Mouse (Mus musculus): ENCODE measurements around the gene Nr6a1. TPM values are rescaled to one million over a fixed set of nuclear protein-coding genes. Genes with fewer than 3 reads are reported as not detected.

The Nr6a1 gene
- polyA plus RNA-seq, 1 experiment, result 1.7 TPM

DNA sequence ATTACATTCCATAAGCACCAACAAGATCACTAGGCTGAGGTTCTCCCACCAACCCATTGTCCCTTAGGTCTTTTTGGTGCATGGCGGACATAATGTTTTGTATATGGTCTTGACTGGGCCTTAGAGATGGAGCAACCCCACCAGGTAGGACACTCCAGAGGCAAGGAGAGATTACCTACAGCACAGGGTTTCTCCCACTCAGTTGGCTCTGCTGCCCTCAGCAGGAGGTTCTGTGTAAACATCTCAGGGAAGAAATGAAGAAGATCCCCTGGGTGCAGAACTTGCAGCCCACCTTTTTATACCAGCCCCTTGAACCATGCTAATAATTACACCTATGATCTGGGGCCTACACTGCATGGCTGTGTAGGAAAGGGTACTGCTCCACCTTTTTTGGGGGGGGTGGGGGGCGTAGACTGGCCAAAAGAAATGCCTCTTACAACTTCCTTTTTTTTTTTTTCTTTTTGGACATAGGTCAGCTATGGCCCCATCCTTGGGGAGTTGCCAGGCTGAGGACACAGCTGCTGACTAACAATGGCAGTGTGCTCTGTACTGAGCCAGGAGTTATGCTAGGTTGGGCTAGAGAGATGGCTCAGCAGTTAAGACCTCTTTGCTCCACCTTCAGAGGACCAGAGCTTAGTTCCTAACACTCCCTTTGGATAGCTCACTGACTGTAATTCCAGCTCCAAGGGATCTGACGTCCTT, 17.1 kb upstream of the Nr6a1 start:
- no peak overlapping the region for H3K27ac ChIP-seq (replicated peaks; ENCODE audit: low read depth, low read length)
- no peak overlapping the region for H3K4me3 ChIP-seq (ENCODE audit: insufficient read depth, low read depth, low read length)
- H3K4me1 ChIP-seq (ENCODE audit: control insufficient read depth, insufficient read depth, insufficient read length, low read length), result peaks cover 17% of the 10 kb centered on the region

DNA sequence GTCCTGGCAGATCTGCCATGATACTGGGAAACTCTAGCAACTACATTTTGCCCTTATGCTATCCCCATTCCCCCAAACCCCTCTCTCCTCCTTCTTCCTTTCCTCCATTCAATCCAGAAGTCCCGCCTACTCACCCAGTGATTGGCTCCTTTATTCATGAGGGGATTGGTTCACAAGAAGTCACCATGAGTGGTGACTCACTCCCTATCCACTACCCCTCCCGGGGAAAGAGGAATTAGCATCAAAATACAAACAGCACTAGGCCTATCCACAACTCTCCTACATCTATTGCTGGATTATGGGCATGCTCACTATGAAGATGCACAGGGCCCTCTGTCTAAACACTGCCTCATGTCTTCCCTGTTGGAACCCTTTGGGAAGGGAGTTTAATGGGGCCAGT, 16.5 kb upstream of the Nr6a1 start:
- H3K4me3 ChIP-seq (ENCODE audit: insufficient read depth, low read depth, low read length), result no peak overlapping the region
- peaks cover 17% of the 10 kb centered on the region for H3K4me1 ChIP-seq (ENCODE audit: control insufficient read depth, insufficient read depth, insufficient read length, low read length)
- H3K27ac ChIP-seq (replicated peaks; ENCODE audit: low read depth, low read length), result no peak overlapping the region

DNA sequence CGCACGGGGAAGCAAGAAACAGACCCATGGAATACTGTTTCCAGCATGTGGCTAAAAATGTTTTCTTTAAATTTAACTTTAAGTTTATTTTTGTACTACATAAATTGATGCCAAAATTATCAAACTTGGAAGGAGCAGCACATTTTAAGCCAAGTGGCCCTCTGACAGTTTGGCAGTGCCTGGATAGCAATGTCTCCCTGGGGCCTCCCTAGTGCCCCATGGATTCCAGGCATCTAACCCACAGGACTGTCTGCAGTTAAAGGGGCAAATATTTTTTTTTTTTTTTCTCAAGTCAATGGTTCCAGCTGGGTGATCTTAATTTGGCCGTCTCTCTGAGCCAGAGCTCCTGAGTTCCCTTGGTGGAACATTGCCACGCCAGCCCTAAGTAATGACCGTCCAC, 15.7 kb upstream of the Nr6a1 start:
- H3K27ac ChIP-seq (replicated peaks; ENCODE audit: low read depth, low read length), result no peak overlapping the region
- no peak overlapping the region for H3K4me3 ChIP-seq (ENCODE audit: insufficient read depth, low read depth, low read length)

DNA sequence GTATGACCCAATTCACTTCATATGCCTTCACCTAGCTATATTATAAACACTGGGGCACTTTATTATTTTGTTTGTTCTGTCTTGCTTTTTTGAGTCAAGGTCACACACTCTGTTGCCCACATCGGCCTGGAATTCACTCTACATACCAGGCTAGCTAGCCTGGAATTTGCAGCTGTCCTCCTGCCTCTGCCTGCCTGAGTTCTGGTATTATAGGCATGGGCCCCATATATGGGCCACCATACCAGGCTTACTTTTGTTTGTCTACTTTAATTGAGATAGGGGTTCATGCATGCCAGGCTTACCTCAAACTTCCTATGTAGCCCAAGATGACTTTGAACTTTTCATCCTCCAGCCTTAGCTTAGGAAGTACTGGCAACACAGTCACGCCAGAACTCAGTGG, 14.4 kb upstream of the Nr6a1 start:
- no peak overlapping the region for H3K4me3 ChIP-seq (ENCODE audit: insufficient read depth, low read depth, low read length)
- peaks cover 11% of the 10 kb centered on the region; the same call in 1 of the 2 replicates for H3K4me1 ChIP-seq (ENCODE audit: control insufficient read depth, insufficient read depth, insufficient read length, low read length)

More for the DNA sequence above, 15.7 kb upstream of the Nr6a1 start:
- peaks cover 17% of the 10 kb centered on the region; the same call in 1 of the 2 replicates for H3K4me1 ChIP-seq (ENCODE audit: control insufficient read depth, insufficient read depth, insufficient read length, low read length)

DNA sequence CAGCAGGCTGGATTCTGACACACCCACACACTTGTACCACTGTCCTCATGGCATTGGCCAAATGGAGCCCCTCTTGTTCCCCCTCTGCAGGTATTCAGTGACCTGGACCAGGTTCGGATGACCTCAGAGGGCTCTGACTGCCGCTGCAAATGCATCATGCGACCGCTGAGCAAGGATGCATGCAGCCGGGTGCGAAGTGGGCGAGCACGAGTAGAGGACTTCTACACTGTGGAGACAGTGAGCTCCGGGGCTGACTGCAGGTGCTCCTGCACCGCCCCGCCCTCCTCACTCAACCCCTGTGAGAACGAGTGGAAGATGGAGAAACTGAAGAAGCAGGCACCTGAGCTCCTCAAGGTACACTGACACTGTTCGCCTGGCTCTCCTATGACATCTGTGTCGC, 13.9 kb upstream of the Nr6a1 start:
- H3K27ac ChIP-seq (replicated peaks; ENCODE audit: low read depth, low read length), result no peak overlapping the region
- H3K4me3 ChIP-seq (ENCODE audit: insufficient read depth, low read depth, low read length), result no peak overlapping the region
- H3K4me1 ChIP-seq (ENCODE audit: control insufficient read depth, insufficient read depth, insufficient read length, low read length), result peaks cover 11% of the 10 kb centered on the region; the same call in 1 of the 2 replicates

More for the DNA sequence above, 14.4 kb upstream of the Nr6a1 start:
- no peak overlapping the region for H3K27ac ChIP-seq (replicated peaks; ENCODE audit: low read depth, low read length)

DNA sequence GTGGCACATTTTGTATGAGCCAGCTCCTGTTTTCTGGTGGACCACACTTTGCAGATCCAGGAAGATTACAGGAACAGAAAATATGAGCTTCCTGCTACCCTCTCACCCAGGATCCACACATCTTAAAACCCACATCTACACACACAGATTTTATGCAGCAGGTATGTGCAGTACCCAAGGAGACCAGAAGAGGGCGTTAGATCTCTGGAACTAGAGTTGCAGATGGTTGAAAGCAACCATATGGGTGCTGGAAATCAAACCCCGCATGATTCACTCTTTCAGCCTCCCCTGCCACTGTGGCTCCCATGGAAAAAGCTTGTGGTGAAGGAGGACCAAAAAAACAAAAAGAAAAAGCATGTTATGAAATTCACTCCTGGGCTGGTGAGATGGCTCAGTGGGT, 11.6 kb upstream of the Nr6a1 start:
- peaks cover 5% of the 10 kb centered on the region; the same call in 1 of the 2 replicates for H3K4me1 ChIP-seq (ENCODE audit: control insufficient read depth, insufficient read depth, insufficient read length, low read length)
- H3K27ac ChIP-seq (replicated peaks; ENCODE audit: low read depth, low read length), result no peak overlapping the region
- no peak overlapping the region for H3K4me3 ChIP-seq (ENCODE audit: insufficient read depth, low read depth, low read length)

DNA sequence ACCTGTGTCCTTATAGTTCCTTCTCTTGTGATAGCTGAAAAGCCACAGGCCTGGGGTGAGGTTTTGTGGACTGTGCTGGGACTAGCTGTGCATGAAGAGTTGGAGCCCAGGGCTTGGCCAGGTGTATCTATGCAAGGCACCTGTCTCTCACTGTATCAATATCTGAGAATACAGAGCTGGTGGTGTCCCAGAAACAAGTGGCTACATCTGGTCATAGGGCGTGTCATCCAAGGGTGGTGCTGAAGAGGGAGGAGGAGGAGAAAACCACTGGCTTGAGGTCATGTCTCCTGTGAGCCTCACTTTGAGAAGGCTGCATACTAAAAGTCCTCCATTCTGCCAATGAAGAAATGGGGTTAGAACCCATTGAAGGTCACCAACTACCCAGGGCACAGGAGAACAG, 10.5 kb upstream of the Nr6a1 start:
- no peak overlapping the region for H3K27ac ChIP-seq (replicated peaks; ENCODE audit: low read depth, low read length)
- H3K4me3 ChIP-seq (ENCODE audit: insufficient read depth, low read depth, low read length), result no peak overlapping the region
- no peaks in the 10 kb centered on the region for H3K4me1 ChIP-seq (ENCODE audit: control insufficient read depth, insufficient read depth, insufficient read length, low read length)

DNA sequence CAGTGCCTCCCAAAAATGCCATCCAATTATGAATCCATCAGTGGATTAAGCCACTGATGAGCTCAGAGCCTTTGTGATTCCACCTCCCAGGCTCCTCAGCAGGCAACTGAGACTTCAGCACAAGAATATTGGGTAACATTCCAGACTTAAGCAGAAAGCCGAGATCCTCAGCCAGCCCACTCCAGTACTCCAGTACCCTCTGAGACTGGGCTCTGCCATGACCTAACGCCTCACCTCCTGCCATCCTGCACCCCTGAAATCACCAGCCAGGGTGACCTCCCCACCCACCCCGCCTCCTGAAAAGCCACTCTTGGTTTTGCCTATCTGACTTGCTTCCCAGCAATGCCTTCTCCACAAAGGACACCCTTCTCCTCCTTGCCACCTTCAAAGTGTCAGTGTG, 9.9 kb upstream of the Nr6a1 start:
- Histone ChIP-seq H3K4me1 (ENCODE audit: control insufficient read depth, insufficient read depth, insufficient read length, low read length) (no peaks in the 10 kb centered on the region), H3K4me3 (ENCODE audit: insufficient read depth, low read depth, low read length) (no peak overlapping the region), H3K27ac (replicated peaks; ENCODE audit: low read depth, low read length) (no peak overlapping the region)

DNA sequence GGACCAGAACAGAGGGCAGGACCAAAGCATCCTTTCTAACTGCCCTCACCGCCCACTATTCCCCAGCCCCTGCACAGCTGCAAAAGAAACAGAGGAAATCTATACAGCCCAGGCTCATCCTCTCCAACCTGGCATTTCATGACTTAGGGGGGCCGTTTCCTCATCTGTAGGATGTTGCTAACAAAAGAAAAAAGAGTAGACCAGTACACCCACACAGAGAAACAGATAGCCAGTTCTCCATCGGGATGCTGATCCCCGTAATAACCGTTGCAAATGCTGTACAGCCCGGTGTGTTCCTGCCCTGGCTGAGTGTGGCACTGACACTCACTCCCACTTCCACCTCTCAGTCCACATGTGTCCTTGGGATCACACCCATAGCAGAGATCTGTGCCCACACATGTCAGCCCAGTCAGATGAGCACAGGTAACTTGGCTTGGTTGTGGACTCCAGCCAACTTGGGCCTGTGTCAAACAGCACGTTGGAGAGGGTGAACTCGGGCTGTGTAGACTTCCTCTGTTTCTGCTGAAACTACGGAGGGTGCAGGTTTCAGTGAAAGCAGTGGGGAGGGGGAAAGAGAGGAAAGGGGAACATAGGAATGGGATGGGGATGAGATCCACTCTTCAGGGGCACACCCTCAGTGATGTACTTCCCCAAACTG, 9.4 kb upstream of the Nr6a1 start:
- Histone ChIP-seq H3K4me3 (ENCODE audit: insufficient read depth, low read depth, low read length) (no peak overlapping the region), H3K27ac (replicated peaks; ENCODE audit: low read depth, low read length) (no peak overlapping the region), H3K4me1 (ENCODE audit: control insufficient read depth, insufficient read depth, insufficient read length, low read length) (no peaks in the 10 kb centered on the region)

DNA sequence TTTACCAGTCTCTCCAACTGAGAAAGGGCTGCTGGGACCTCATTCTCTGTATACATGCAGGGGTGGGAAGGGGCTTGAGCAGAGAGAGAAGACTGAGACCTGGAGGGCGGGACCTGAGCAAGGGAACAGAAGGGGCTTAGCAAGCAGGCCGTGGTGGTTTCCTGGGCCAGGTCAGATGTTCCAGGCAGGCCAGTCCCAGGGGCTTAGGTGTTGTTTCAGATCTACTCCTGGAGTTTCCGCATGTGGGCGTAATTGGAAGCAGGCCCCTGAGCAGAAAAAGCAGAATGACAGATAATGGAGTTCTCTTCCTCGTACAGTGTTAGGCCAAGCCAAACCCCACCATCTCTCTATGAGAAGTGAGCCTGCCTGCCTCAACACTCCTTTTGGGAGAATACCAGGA, 7.4 kb upstream of the Nr6a1 start:
- Histone ChIP-seq H3K27ac (replicated peaks; ENCODE audit: low read depth, low read length) (no peak overlapping the region), H3K4me3 (ENCODE audit: insufficient read depth, low read depth, low read length) (no peak overlapping the region), H3K4me1 (ENCODE audit: control insufficient read depth, insufficient read depth, insufficient read length, low read length) (no peaks in the 10 kb centered on the region)

DNA sequence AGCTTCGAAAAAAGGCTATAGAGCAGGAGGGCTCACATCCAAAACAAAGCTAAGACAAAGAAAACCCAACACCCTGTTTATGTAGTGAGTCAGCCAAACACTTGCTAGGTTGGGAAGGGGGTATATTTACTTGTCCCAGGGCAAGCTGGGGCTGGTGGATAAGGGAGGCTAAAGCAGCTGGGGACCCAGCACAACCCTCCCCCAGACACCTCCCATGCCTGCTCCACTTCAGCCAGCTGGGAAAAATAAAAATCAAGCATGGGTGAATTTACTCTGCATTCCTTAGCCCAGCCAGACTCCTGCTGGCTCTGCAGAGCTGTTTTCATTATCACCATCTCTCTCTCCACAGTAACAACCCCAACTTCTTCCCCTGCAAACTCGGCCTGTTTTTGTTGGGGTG, 6.4 kb upstream of the Nr6a1 start:
- H3K27ac ChIP-seq (replicated peaks; ENCODE audit: low read depth, low read length), result no peak overlapping the region
- H3K4me1 ChIP-seq (ENCODE audit: control insufficient read depth, insufficient read depth, insufficient read length, low read length), result no peaks in the 10 kb centered on the region
- no peak overlapping the region for H3K4me3 ChIP-seq (ENCODE audit: insufficient read depth, low read depth, low read length)

DNA sequence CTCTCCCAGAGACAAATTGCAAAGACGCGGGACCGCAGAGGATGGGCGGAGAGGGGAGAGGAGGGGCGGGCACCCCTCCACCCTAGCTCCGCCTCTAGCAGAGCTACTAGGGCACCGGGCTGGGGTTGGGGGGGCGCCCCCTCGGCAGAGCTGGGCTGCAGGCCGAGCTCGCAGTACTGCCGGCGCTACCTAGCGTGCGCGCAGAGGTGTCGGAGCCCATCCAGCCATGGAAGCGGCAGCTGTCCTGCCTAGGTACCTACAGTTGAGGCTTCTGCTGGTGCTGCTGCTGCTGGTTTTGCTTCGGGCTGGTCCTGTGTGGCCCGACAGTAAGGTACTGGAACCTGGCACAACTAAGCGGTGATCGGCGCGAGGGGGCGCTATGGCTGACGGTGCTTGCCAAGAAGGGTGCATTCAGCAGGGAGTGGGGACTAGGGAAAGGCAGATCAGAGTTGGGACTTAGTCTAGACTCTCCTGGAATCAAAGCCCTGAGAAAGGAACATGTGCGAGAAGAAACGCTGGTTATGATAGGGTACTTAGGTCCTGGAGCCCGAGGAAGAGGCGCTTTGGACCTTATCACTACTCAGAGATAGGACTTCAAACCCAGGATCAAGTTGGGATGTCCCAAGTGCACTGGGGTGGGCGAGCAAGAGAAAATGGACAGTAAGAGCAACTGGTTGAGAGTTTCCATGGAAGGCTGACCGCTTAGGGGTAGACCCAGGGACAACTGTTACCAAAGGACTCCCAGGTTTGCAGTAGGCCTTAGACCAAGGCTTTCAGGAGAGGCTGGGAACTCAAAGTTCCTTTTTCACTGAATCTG, 4.6 kb upstream of the Nr6a1 start, which contains the start of gene Olfml2a:
Gene Olfml2a, plus strand, starts transcription at position 128 of the 817 bp plus-strand sequence.
- Histone ChIP-seq H3K27ac (replicated peaks; ENCODE audit: low read depth, low read length) (no peak within 1 kb of the TSS), H3K4me1 (ENCODE audit: control insufficient read depth, insufficient read depth, insufficient read length, low read length) (no peaks in the 10 kb centered on the region), H3K4me3 (ENCODE audit: insufficient read depth, low read depth, low read length) (peak within 1 kb of the TSS; percentile 44)

DNA sequence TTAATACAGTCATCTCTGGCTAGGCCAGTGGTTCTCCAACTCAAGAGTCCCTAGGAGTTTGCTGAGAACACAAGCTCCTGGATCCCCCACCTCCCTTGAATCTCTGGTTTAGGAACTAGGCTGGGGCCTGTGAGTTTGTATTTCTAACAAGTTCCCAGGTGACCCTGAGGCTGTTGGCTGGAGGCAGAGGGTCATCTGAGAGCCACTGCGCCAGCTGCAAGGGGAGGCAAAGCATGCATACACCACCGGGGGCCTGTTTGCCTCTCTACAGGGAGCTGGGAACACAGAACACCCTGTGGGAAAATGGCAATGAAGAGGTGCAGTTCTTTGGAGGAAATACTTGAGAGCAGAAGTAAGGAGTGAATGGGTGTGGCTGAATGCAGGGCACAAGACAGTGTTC, 2.8 kb upstream of the Nr6a1 start:
- no peak overlapping the region for H3K4me3 ChIP-seq (ENCODE audit: insufficient read depth, low read depth, low read length)
- no peak overlapping the region for H3K27ac ChIP-seq (replicated peaks; ENCODE audit: low read depth, low read length)
- no peaks in the 10 kb centered on the region for H3K4me1 ChIP-seq (ENCODE audit: control insufficient read depth, insufficient read depth, insufficient read length, low read length)

DNA sequence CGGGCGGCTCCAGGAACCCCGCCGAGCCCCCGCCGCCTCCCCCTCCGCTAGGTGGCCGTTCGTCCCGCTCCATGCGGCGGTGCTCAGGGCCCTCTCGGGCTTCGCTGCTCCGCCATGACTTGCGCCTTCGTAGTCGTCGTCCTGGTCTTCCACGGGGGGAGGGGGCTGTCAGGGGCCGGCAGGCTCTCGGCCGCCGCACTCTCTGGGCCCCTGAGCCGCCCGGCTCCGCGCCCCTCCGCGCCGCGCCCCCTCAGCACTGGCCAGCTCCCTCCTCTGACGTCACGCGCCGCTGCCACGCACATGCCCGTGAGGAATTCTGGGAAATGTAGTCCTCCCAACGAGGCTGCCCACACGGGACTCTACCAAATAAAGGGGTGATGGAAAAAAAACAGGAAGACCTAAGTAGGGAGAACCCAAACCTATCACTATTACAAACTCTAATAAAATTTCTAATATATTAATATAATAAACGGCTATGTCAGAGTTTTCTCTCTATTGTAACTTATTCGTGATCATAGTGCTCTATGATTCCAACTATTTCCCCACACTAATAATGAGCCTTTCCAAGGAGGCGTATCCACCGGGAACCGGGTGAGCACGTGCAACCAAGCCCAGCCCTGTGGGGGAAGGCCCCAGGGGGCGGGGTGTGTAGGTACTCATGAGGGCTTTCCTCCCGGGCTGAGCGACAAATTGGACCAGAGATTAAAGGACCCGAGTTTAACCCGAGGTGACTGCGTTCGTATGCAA, 1.2 kb downstream of the Nr6a1 start:
- Histone ChIP-seq H3K27ac (replicated peaks; ENCODE audit: low read depth, low read length) (no peak overlapping the region), H3K4me3 (ENCODE audit: insufficient read depth, low read depth, low read length) (peak overlapping the region; percentile 96), H3K4me1 (ENCODE audit: control insufficient read depth, insufficient read depth, insufficient read length, low read length) (no peaks in the 10 kb centered on the region)

Measured in brown adipose tissue, adult 24 weeks (tissue).